Mouse (Mus musculus) kidney, adult 2 months (tissue): Measurements from ENCODE around the gene Apof.

Experiments used
- CTCF ChIP-seq: fragments of 200-500 bp; conservative IDR thresholded peaks from 2 replicates; pipeline ENCODE4 v1.5.1; 2011; ENCODE audit warnings: low read depth, mild to moderate bottlenecking, control low read depth, low read length, moderate library complexity, mixed read lengths; ENCODE audit not compliant: insufficient read depth, insufficient read length
- POLR2A ChIP-seq: fragments of 200-500 bp; IDR thresholded peaks from one replicate; pipeline ENCODE4 v1.6.1; 2011; ENCODE audit warnings: low read depth, low read length, control low read depth

GRCm38 (mm10) chr10:128247020-128247732, 21.3 kb upstream of the Apof start:
- TF ChIP-seq CTCF, result no peak
- no peak for TF ChIP-seq POLR2A
